Comparison of ENCODE assay signal across 9 mouse cellular contexts in the genomic region with DNA sequence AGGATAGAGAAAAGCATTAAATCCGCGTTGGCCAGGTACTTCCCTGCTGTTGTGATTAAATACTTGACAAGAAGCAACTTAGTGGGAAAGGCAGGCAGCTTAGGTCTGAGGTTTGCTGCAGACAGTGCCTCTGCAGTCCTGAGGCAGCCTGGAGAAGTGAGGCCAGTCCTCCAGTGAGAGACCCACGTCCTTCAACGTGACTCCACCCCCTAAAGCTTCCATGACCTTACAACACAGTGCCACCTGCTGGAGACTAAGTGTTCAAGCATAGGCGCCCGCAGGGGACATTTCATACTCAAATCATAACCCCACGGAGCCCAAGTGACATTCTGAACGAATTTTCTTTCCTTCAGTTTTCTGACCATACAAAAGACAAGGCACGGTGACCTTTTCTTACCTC.
DNase-seq lines count a peak whose midpoint lies in the region; ATAC-seq lines count a peak whose summit lies in the region.
"Had no signal": no experiment of that assay in that cellular context is flagged by ENCODE, and none has a peak within 500 bp of the region (broad histone marks: within the 10 kb centered on the region; RNA-seq: fewer than 3 reads in every experiment).

No protein-coding gene starts in this region.

- no peak overlapping the region for H3K4me3 ChIP-seq in lung, embryonic 16.5 days (ENCODE audit: low read length)
- H3K4me3 ChIP-seq: neural tube, embryonic 13.5 days had no signal

- no peak overlapping the region for H3K9ac ChIP-seq in lung, embryonic 16.5 days (ENCODE audit: low read length)
- H3K9ac ChIP-seq: neural tube, embryonic 13.5 days had no signal

- H3K27me3 ChIP-seq in lung, embryonic 16.5 days (ENCODE audit: control insufficient read depth, insufficient read depth, low read depth, low read length) = no peaks in the 10 kb centered on the region
- H3K27me3 ChIP-seq: neural tube, embryonic 13.5 days had no signal

- H3K9me3 ChIP-seq in lung, embryonic 16.5 days (ENCODE audit: control insufficient read depth, low read length) = no peaks in the 10 kb centered on the region
- H3K9me3 ChIP-seq: neural tube, embryonic 13.5 days had no signal

- DNase-seq in 3134 (ENCODE audit: extremely low read depth, insufficient read length, low spot score) (peak; percentile 27), ES-CJ7 (ENCODE audit: low read depth, low spot score) (peak; percentile 85)
- DNase-seq in cerebellum, adult 18-20 months = peak; percentile 64 to 70
- DNase-seq in gastrocnemius, postnatal 10 days = peak; percentile 48
- DNase-seq in kidney, postnatal 10 days = peak; percentile 69
- DNase-seq in retina, postnatal 7 days (ENCODE audit: low read depth, low spot score) = peak; percentile 65

- no peak overlapping the region for H3K4me2 ChIP-seq in lung, embryonic 16.5 days (ENCODE audit: low read depth, low read length)
- H3K4me2 ChIP-seq: neural tube, embryonic 13.5 days had no signal

- ATAC-seq in lung, embryonic 16.5 days (ENCODE audit: low read depth) = peak; percentile 67
- ATAC-seq in inflammation-experienced regulatory T-cells, adult 6 months = no peak

- 40% methylated on average over 9 of the region's 9 CpGs for WGBS in lung, embryonic 16.5 days

- H3K27ac ChIP-seq in lung, embryonic 16.5 days (ENCODE audit: low read length) = no peak overlapping the region

- no peaks in the 10 kb centered on the region for H3K4me1 ChIP-seq in lung, embryonic 16.5 days (replicated peaks; ENCODE audit: control insufficient read depth, insufficient read depth, low read length)

- H3K36me3 ChIP-seq in lung, embryonic 16.5 days (ENCODE audit: control insufficient read depth, insufficient read depth, low read length) = no peaks in the 10 kb centered on the region
- H3K36me3 ChIP-seq: neural tube, embryonic 13.5 days had no signal

Comparison
In these comparisons a context has a peak if more than half of its experiments do, and no peak if none do; other contexts are left out.
1. DNase-seq: peak in every context shown above with its lines; median percentile 85 in ES-CJ7; 69 in kidney, postnatal 10 days; 67 in cerebellum, adult 18-20 months; 65 in retina, postnatal 7 days; 48 in gastrocnemius, postnatal 10 days; 27 in 3134.